Comparison of ENCODE assay signal across 26 mouse cellular contexts in genomic region chr5:120475861-120476260, GRCm38 (mm10). TPM values are rescaled to one million over a fixed set of nuclear protein-coding genes. Genes with fewer than 3 reads are reported as not detected.
DNase-seq lines count a peak whose midpoint lies in the region; ATAC-seq and TF ChIP-seq lines count a peak whose summit lies in the region.
"Had no signal": no experiment of that assay in that cellular context is flagged by ENCODE, and none has a peak within 500 bp of the region (broad histone marks: within the 10 kb centered on the region; RNA-seq: fewer than 3 reads in every experiment).

No protein-coding gene starts in this region.

- WGBS in forebrain, embryonic 10.5 days = 46% methylated on average over 8 of the region's 8 CpGs
- 47% methylated on average over 8 of the region's 8 CpGs for whole genome bisulfite sequencing in forebrain, embryonic 15.5 days
- WGBS in heart, embryonic 14.5 days = 58% methylated on average over 8 of the region's 8 CpGs
- WGBS in kidney, embryonic 16.5 days = 62% methylated on average over 8 of the region's 8 CpGs

- TF ChIP-seq CTCF in ES-Bruce4 (IDR thresholded peaks at IDR 0.05; ENCODE audit: low read depth, low read length) = no peak

- peaks cover 10% of the 10 kb centered on the region for H3K4me1 ChIP-seq in forebrain, embryonic 10.5 days
- no peaks in the 10 kb centered on the region for H3K4me1 ChIP-seq in forebrain, embryonic 15.5 days
- peaks cover 2 to 4% of the 10 kb centered on the region in 2 experiments; a peak in 2 of 4 replicates for H3K4me1 ChIP-seq in heart, embryonic 14.5 days (ENCODE audit: control insufficient read depth in 2 of 2, insufficient read depth in 2 of 2, low read length in 2 of 2)
- H3K4me1 ChIP-seq in kidney, embryonic 16.5 days (ENCODE audit: insufficient read depth, low read length) = no peaks in the 10 kb centered on the region
- H3K4me1 ChIP-seq in ES-Bruce4 (ENCODE audit: control insufficient read depth, insufficient read depth, low read length) = no peaks in the 10 kb centered on the region
- H3K4me1 ChIP-seq: hindbrain, embryonic 15.5 days; limb, embryonic 15.5 days; neural tube, embryonic 12.5 days; stomach, embryonic 15.5 days had no signal

- no peak overlapping the region for H3K9ac ChIP-seq in forebrain, embryonic 15.5 days (replicated peaks)
- H3K9ac ChIP-seq in heart, embryonic 14.5 days (ENCODE audit: low read length) = 0 out of 2 replicates have a peak overlapping the region, but pooled peaks have one; percentile 8
- no peak overlapping the region for H3K9ac ChIP-seq in kidney, embryonic 16.5 days (replicated peaks; ENCODE audit: low read length)
- no peak overlapping the region for H3K9ac ChIP-seq in ES-Bruce4 (ENCODE audit: low read depth, poor library complexity, severe bottlenecking)
- H3K9ac ChIP-seq: hindbrain, embryonic 15.5 days; limb, embryonic 15.5 days; neural tube, embryonic 12.5 days; stomach, embryonic 15.5 days had no signal

- no peak for ATAC-seq in forebrain, embryonic 15.5 days (replicated peaks)
- no peak for ATAC-seq in heart, embryonic 14.5 days (ENCODE audit: insufficient number of reproducible peaks, insufficient read depth, low FRiP score, low read depth)
- no peak for ATAC-seq in kidney, embryonic 16.5 days (ENCODE audit: low FRiP score, low TSS enrichment)

- no peak for DNase-seq in forebrain, embryonic 10.5 days (ENCODE audit: extremely low spot score, low spot score)
- no peak for DNase-seq in heart, postnatal 25 days (ENCODE audit: low spot score)
- no peak for DNase-seq in kidney, adult 18-20 months
- DNase-seq in spleen, postnatal 4 days (ENCODE audit: low spot score in 2 of 2) = no peak
- DNase-seq: adrenal gland, postnatal 10 days; cerebellum, adult 11 months; cerebellum, postnatal 14 days; gastrocnemius, postnatal 14 days; kidney, adult 11 months; kidney, postnatal 36 days; spleen, adult 18-20 months had no signal

- peaks cover 18% of the 10 kb centered on the region; the same call in 1 of the 2 replicates for H3K27me3 ChIP-seq in forebrain, embryonic 10.5 days (ENCODE audit: poor library complexity, severe bottlenecking)
- no peaks in the 10 kb centered on the region for H3K27me3 ChIP-seq in forebrain, embryonic 15.5 days
- peaks cover 10% of the 10 kb centered on the region for H3K27me3 ChIP-seq in heart, embryonic 14.5 days (ENCODE audit: control insufficient read depth, insufficient read depth, low read length)
- H3K27me3 ChIP-seq in kidney, embryonic 16.5 days (ENCODE audit: insufficient read depth, low read length) = no peaks in the 10 kb centered on the region
- no peaks in the 10 kb centered on the region for H3K27me3 ChIP-seq in ES-Bruce4 (ENCODE audit: control insufficient read depth, insufficient read depth, low read length, poor library complexity, severe bottlenecking)
- H3K27me3 ChIP-seq: neural tube, embryonic 12.5 days had no signal

- intact Hi-C loops in heart, postnatal 25 days (cut with DNase I) = no loop called here

- no peak for TF ChIP-seq EP300 in ES-Bruce4 (IDR thresholded peaks at IDR 0.05; ENCODE audit: insufficient read depth, low read depth, low read length)

- H3K9me3 ChIP-seq in forebrain, embryonic 10.5 days = no peaks in the 10 kb centered on the region
- no peaks in the 10 kb centered on the region for H3K9me3 ChIP-seq in forebrain, embryonic 15.5 days
- H3K9me3 ChIP-seq in heart, embryonic 14.5 days (ENCODE audit: control insufficient read depth, low read length) = no peaks in the 10 kb centered on the region
- H3K9me3 ChIP-seq in kidney, embryonic 16.5 days (ENCODE audit: low read length) = no peaks in the 10 kb centered on the region
- no peaks in the 10 kb centered on the region for H3K9me3 ChIP-seq in ES-Bruce4 (replicated peaks; ENCODE audit: control insufficient read depth, insufficient read depth, low read length, poor library complexity, severe bottlenecking)
- H3K9me3 ChIP-seq: hindbrain, embryonic 15.5 days; limb, embryonic 15.5 days; neural tube, embryonic 12.5 days; stomach, embryonic 15.5 days had no signal

- no peak for TF ChIP-seq POLR2A in ES-Bruce4 (IDR thresholded peaks at IDR 0.05; ENCODE audit: insufficient read depth, low read length)

- H3K36me3 ChIP-seq in forebrain, embryonic 10.5 days (replicated peaks) = no peaks in the 10 kb centered on the region
- H3K36me3 ChIP-seq in forebrain, embryonic 15.5 days = no peaks in the 10 kb centered on the region
- H3K36me3 ChIP-seq in heart, embryonic 14.5 days (ENCODE audit: control insufficient read depth, insufficient read depth, low read length) = no peaks in the 10 kb centered on the region
- H3K36me3 ChIP-seq in kidney, embryonic 16.5 days (ENCODE audit: insufficient read depth, low read length) = no peaks in the 10 kb centered on the region
- no peaks in the 10 kb centered on the region for H3K36me3 ChIP-seq in ES-Bruce4 (ENCODE audit: control insufficient read depth, insufficient read depth, low read length, poor library complexity, severe bottlenecking)
- H3K36me3 ChIP-seq: hindbrain, embryonic 15.5 days; limb, embryonic 15.5 days; neural tube, embryonic 12.5 days; stomach, embryonic 15.5 days had no signal

- peak overlapping the region; percentile 9; the same call in 1 of the 2 replicates for H3K4me3 ChIP-seq in forebrain, embryonic 10.5 days
- no peak overlapping the region for H3K4me3 ChIP-seq in forebrain, embryonic 15.5 days
- H3K4me3 ChIP-seq in heart, embryonic 14.5 days (ENCODE audit: control insufficient read depth in 1 of 2, insufficient read depth in 1 of 2, low read depth in 1 of 2, low read length in 2 of 2) = no peak overlapping the region
- H3K4me3 ChIP-seq in kidney, embryonic 16.5 days (ENCODE audit: low read length) = no peak overlapping the region
- peak overlapping the region; percentile 23; the same call in 1 of the 2 replicates for H3K4me3 ChIP-seq in ES-Bruce4 (ENCODE audit: low read depth, low read length)
- H3K4me3 ChIP-seq: erythroblast, embryonic 14.5 days; hindbrain, embryonic 15.5 days; limb, embryonic 15.5 days; neural tube, embryonic 12.5 days; stomach, embryonic 15.5 days had no signal

- no peak overlapping the region for H3K4me2 ChIP-seq in forebrain, embryonic 15.5 days (replicated peaks)
- peak overlapping the region; percentile 49 for H3K4me2 ChIP-seq in heart, embryonic 14.5 days (ENCODE audit: low read length)
- H3K4me2 ChIP-seq in kidney, embryonic 16.5 days (replicated peaks; ENCODE audit: low read depth, low read length) = 0 out of 2 replicates have a peak overlapping the region, but pooled peaks have one; percentile 16
- H3K4me2 ChIP-seq: hindbrain, embryonic 15.5 days; limb, embryonic 15.5 days; neural tube, embryonic 12.5 days; stomach, embryonic 15.5 days had no signal

- 0 out of 2 replicates have a peak overlapping the region, but pooled peaks have one; percentile 52 for H3K27ac ChIP-seq in forebrain, embryonic 10.5 days
- H3K27ac ChIP-seq in forebrain, embryonic 15.5 days (replicated peaks) = no peak overlapping the region
- H3K27ac ChIP-seq in heart, embryonic 14.5 days (replicated peaks in 1 of 2; ENCODE audit: control insufficient read depth in 1 of 2, insufficient read depth in 1 of 2, low read depth in 2 of 2, low read length in 2 of 2) = no peak overlapping the region
- H3K27ac ChIP-seq in kidney, embryonic 16.5 days (ENCODE audit: low read length) = no peak overlapping the region
- H3K27ac ChIP-seq in ES-Bruce4 (ENCODE audit: insufficient read depth, low read length) = no peak overlapping the region
- H3K27ac ChIP-seq: hindbrain, embryonic 15.5 days; limb, embryonic 15.5 days; neural tube, embryonic 12.5 days; stomach, embryonic 15.5 days had no signal

RNA-seq across cellular contexts. Expression of gene Sds, which starts 0.5 kb away (rescaled TPM):
- polyA plus RNA-seq in forebrain, embryonic 10.5 days (2016; fragmentation: Nextera tagmentation; extraction: Ambion mirVana) = not detected in 2 replicates
- polyA plus RNA-seq in forebrain, embryonic 15.5 days (2015; fragmentation: Nextera tagmentation; extraction: Ambion mirVana) = not detected in 2 replicates
- polyA plus RNA-seq in heart, embryonic 14.5 days (2014; fragmentation: Nextera tagmentation; extraction: Ambion mirVana) = not detected in 2 replicates
- 1 to 10 TPM; 1.2 to 1.3 TPM for total RNA-seq in heart, postnatal 25 days (2021)
- polyA plus RNA-seq in kidney, embryonic 16.5 days (2015; fragmentation: Nextera tagmentation; extraction: Ambion mirVana) = not detected in 2 replicates
- polyA plus RNA-seq in ES-Bruce4 (2011; ENCODE audit: insufficient read depth, insufficient read length, low read depth, missing spikeins) = not detected in 2 replicates
- total RNA-seq: gastrocnemius, postnatal 14 days; layer of hippocampus, postnatal 10 days; left cerebral cortex, postnatal 10 days; monocyte, adult 5-6 weeks had no signal
- polyA plus RNA-seq: brain, embryonic 14.5 days; erythroblast, embryonic 14.5 days; frontal cortex, adult 2 months; hindbrain, embryonic 15.5 days; lung, postnatal 0 days; neural tube, embryonic 12.5 days had no signal

RNA-seq across cellular contexts. Expression of gene Sdsl, which starts 3.3 kb away (rescaled TPM):
- 9.3 and 10.2 TPM in 2 replicates for polyA plus RNA-seq in forebrain, embryonic 10.5 days (2016; fragmentation: Nextera tagmentation; extraction: Ambion mirVana)
- polyA plus RNA-seq in forebrain, embryonic 15.5 days (2015; fragmentation: Nextera tagmentation; extraction: Ambion mirVana) = 2.3 and 2.6 TPM in 2 replicates
- polyA plus RNA-seq in heart, embryonic 14.5 days (2014; fragmentation: Nextera tagmentation; extraction: Ambion mirVana) = 14.1 and 14.4 TPM in 2 replicates
- 1 to 10 TPM; 8.8 to 9.6 TPM for total RNA-seq in heart, postnatal 25 days (2021)
- 13.3 and 15.3 TPM in 2 replicates for polyA plus RNA-seq in kidney, embryonic 16.5 days (2015; fragmentation: Nextera tagmentation; extraction: Ambion mirVana)
- not detected in 2 replicates for polyA plus RNA-seq in ES-Bruce4 (2011; ENCODE audit: insufficient read depth, insufficient read length, low read depth, missing spikeins)
- total RNA-seq: monocyte, adult 5-6 weeks had no signal
- polyA plus RNA-seq: erythroblast, embryonic 14.5 days had no signal

RNA-seq across cellular contexts. Expression of gene Plbd2, which starts 27.6 kb away (rescaled TPM):
- 33.0 and 35.5 TPM in 2 replicates for polyA plus RNA-seq in forebrain, embryonic 10.5 days (2016; fragmentation: Nextera tagmentation; extraction: Ambion mirVana)
- 24.0 and 25.6 TPM in 2 replicates for polyA plus RNA-seq in forebrain, embryonic 15.5 days (2015; fragmentation: Nextera tagmentation; extraction: Ambion mirVana)
- 35.1 and 36.1 TPM in 2 replicates for polyA plus RNA-seq in heart, embryonic 14.5 days (2014; fragmentation: Nextera tagmentation; extraction: Ambion mirVana)
- 10 to 100 TPM; 33.2 to 37.1 TPM for total RNA-seq in heart, postnatal 25 days (2021)
- polyA plus RNA-seq in kidney, embryonic 16.5 days (2015; fragmentation: Nextera tagmentation; extraction: Ambion mirVana) = 54.9 and 57.3 TPM in 2 replicates
- 19.1 and 22.1 TPM in 2 replicates for polyA plus RNA-seq in ES-Bruce4 (2011; ENCODE audit: insufficient read depth, insufficient read length, low read depth, missing spikeins)

RNA-seq across cellular contexts. Expression of gene Slc8b1, which starts 35.1 kb away (rescaled TPM):
- 3.7 and 4.4 TPM in 2 replicates for polyA plus RNA-seq in forebrain, embryonic 10.5 days (2016; fragmentation: Nextera tagmentation; extraction: Ambion mirVana)
- polyA plus RNA-seq in forebrain, embryonic 15.5 days (2015; fragmentation: Nextera tagmentation; extraction: Ambion mirVana) = 2.2 and 2.4 TPM in 2 replicates
- 3.1 TPM in 2 replicates for polyA plus RNA-seq in heart, embryonic 14.5 days (2014; fragmentation: Nextera tagmentation; extraction: Ambion mirVana)
- 10 to 100 TPM in 1 of 2 experiments, 1 to 10 TPM in 1; 9.3 to 12.6 TPM for total RNA-seq in heart, postnatal 25 days (2021)
- polyA plus RNA-seq in kidney, embryonic 16.5 days (2015; fragmentation: Nextera tagmentation; extraction: Ambion mirVana) = 10.1 and 14.2 TPM in 2 replicates
- polyA plus RNA-seq in ES-Bruce4 (2011; ENCODE audit: insufficient read depth, insufficient read length, low read depth, missing spikeins) = 17.7 and 19.1 TPM in 2 replicates

RNA-seq across cellular contexts. Expression of gene Lhx5, which starts 44.4 kb away (rescaled TPM):
- polyA plus RNA-seq in forebrain, embryonic 10.5 days (2016; fragmentation: Nextera tagmentation; extraction: Ambion mirVana) = 21.3 and 24.8 TPM in 2 replicates
- polyA plus RNA-seq in forebrain, embryonic 15.5 days (2015; fragmentation: Nextera tagmentation; extraction: Ambion mirVana) = 6.3 and 7.0 TPM in 2 replicates
- not detected in 2 replicates for polyA plus RNA-seq in heart, embryonic 14.5 days (2014; fragmentation: Nextera tagmentation; extraction: Ambion mirVana)
- total RNA-seq in heart, postnatal 25 days (2021) = not detected
- polyA plus RNA-seq in kidney, embryonic 16.5 days (2015; fragmentation: Nextera tagmentation; extraction: Ambion mirVana) = not detected in 2 replicates
- polyA plus RNA-seq in ES-Bruce4 (2011; ENCODE audit: insufficient read depth, insufficient read length, low read depth, missing spikeins) = 0.24 TPM in 1 of 2 replicates, not detected in the other
- total RNA-seq: adrenal gland, postnatal 10 days; gastrocnemius, postnatal 14 days; monocyte, adult 5-6 weeks had no signal
- polyA plus RNA-seq: erythroblast, embryonic 14.5 days; limb, embryonic 15.5 days; lung, postnatal 0 days had no signal

Comparison
In these comparisons a context has a peak if more than half of its experiments do, and no peak if none do; other contexts are left out.
1. H3K4me3 ChIP-seq: peak in forebrain, embryonic 10.5 days (single experiment) and ES-Bruce4 (single experiment); none in forebrain, embryonic 15.5 days (single experiment), heart, embryonic 14.5 days (0 of 2) and kidney, embryonic 16.5 days (single experiment).